Mouse (Mus musculus) adrenal gland, adult 8-10 months (tissue): ENCODE results near the gene Bscl2. TPM values are rescaled to one million over a fixed set of nuclear protein-coding genes. Genes with fewer than 3 reads are reported as not detected.
A peak's percentile ranks its signal among the peaks of the same experiment; 100 is the strongest.
"Not testable (repeated sequence)": the region's sequence is repeated elsewhere in the genome, so short reads cannot be mapped to it uniquely, and the experiment has no call there.

Source experiments
- DNase-seq: peaks from one replicate; pipeline ENCODE4 v3.0.0; 2022
- microRNA-seq, 2 experiments: library from miRNA; unstranded; fragments of <30 nt; microRNA quantifications; one replicate each; pipeline ENCODE4 v1.2.0; 2022
- total RNA-seq, 4 experiments: library from RNA; stranded (reverse); gene quantifications; 2 replicates each; pipeline ENCODE4 v1.2.4; 2022

Bscl2 gene
- total RNA-seq, 4 experiments from 2014 or later: 96.6 to 137 (median 126) TPM

DNA sequence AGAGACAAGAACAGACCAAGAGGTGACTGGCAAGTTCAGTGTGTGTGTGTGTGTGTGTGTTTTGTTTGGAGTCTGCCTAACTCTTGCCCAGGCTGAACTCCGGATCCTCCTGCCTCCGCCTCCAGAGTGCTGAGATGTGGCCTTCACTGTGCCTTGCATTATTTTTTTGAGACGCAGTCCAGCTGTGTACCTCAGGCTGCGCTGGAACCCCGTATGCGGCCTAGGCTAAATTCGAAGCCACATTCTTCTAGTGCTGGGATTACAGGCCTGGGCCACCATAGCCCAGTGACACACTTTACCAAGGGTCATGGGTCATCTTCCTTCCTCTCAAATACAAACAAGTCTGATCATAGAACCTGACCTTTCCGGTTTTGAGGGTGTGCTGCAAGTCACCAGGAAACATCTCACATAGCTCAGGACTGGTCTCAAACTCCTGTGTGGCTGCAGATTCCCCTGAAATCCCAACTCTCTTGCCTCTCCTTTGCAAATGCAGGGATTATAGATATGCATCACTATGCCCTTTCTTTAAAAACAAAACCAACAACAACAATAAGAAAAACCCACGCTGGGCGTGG lies 35.1 kb downstream of the Bscl2 start:
- DNase-seq: no peak

DNA sequence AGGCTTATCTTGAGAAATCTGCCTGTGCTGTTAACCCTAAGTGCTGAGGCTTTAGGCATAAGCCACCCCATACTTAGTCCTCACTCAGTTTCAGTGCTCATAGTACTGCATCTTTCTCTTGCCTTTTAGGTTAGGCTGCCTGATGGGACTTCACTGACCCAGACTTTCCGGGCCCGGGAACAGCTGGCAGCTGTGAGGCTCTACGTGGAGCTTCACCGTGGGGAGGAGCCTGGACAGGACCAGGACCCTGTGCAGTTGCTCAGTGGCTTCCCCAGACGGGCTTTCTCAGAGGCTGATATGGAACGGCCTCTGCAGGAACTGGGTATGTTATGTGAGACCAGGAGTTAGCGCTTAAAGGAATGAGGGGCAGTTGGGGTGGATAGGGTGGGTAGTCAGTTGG lies 37.8 kb downstream of the Bscl2 start:
- DNase-seq: no peak

DNA sequence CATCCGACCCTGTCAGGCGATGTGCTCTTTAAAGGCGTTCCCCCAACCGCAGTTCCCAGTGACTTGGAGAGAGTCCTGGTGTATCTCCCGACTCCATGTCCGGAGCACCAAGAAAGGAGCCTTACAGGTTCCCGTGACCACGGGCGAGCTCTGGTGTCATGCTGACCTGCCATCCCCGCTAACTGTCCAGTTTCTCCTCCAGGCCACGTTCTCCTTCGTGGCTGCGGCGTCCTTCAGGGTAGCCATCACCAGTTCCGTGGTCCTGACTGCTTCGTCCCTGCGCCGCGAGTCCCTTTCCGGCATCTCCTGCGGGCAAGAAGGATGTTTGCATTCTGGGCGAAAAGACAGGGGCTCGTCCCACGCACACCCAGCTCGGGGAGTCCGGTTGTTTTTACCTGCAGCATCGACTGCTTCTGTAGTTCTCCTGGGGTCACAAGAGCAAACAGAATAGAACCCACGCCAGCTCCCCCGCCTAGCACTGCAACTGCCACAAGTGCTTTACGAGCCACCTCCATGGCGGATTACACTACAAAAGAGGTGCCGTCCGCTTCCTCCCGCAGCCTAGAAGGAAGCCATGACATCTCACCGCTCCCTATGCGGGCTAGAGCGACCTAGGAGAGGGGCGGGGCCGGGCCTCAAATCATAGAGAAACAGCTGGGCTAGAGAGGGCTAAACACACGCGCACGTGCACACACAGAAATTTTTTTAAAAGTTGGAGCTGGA lies 43.2 kb downstream of the Bscl2 start, which contains the start of gene Uqcc3:
Gene Uqcc3 (minus strand): TSS at position 613 of the 723 bp plus-strand sequence.
- peak; percentile 91 for DNase-seq

DNA sequence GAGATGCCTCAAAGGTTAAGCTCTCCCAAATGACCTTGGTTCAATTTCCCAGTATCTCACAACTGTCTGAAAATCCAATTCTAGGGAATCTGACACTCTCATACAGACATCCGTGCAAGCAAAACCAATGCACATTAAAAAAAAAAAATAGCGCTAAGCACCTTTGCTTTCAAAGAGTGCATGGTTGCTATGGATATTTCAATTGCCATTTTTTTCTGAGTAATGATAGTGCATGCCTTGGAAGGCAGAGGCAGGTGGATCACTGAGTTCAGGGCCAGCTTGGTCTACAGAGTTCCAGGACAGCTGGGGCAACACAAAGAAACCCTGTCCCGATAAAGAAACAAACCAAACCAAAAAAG lies 43.7 kb downstream of the Bscl2 start:
- no peak for DNase-seq

DNA sequence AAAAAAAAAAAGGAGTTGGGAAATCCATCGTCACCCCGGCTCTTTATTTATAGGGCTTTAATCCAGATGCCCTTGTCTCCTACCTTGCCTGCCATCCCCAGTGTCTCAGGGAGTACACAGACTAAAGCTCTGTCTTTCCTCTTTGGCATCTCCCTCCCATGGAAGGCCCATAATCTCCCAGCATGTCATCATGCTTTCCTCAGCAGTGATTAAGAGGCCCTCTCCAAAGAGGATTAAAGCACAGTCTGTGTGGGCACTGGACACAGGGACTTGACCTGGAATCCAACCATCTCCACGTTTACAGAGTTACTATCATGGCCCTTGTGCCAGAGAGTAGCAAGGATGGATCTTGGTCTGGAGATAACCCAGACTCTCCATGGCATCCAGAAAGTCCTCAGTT lies 46.3 kb downstream of the Bscl2 start, which contains the start of the genes Lbhd1 and Gm49403:
Gene Lbhd1 (plus strand): TSS at position 117 of the 400 bp plus-strand sequence.
Gene Gm49403 (plus strand): TSS at position 315 of the 400 bp plus-strand sequence.
- DNase-seq: no peak

DNA sequence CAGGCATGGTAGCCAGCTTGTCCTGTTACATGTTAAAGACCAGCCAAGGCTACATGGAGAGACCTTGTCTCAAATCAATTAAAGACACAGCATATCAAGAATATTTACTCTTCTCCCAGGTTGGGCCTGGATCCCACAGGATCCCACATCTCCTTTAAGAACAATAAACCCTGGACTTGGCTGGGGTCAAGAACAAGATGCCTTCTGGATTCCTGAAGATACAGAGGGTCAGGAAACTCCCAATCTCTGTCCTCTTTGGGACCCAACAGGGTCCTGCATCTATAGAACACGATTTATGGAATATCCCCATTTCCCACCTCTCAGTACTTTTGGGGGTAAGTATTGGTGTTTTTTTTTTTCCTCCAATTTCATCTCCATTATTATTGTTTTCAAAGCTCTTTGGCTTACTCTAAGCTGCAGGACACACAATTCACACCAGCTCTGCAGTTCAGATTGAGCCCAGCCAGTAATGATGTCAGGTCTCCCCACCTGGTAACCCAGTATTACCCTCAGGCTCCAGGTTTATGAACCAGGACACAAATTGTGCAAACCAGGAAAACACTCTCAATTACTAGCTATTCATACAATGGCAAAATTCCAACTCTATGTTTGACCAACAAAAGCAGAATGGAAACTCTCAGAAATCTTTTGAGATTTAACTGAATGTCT lies 49.8 kb downstream of the Bscl2 start:
- no peak for DNase-seq

DNA sequence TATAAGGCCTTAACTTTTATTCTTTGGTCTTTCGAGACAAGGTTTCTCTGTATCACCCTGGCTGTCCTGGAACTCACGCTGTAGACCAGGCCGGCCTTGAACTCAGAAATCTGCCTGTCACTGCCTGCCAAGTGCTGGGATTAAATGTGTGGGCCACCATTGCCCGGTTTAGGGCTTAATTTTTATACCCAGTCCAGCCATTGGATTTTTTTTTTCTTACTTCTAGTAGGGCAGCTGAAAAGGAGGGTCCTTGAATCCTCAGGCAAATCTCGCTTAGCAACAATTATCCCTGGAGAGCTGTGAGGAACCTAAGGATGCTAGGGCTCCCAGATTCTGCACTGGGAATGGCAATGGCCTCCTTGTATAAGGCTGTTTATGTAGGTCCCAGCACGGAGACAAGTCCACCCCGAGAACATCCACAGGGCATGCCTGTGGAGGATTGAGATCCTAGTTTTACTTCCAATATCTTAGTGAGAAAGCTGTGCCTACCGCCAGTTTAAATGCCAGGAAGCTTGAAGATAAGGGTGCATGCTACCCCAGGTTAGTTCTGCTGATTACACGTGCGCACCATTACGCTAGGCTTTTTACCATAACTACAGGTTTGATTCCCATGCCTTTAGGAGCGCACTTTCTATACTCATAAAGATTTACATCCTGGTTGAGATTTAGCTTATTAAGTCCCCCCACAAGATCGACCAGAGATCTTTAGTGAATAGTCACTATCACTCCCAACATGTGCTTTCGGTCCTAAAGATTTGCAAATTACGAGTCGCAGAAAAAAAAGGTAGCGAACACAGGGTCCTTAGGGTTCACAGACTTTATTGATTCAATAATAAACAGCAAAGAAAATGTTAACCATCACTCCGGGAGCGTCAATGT lies 50.6 kb downstream of the Bscl2 start:
- no peak for DNase-seq

DNA sequence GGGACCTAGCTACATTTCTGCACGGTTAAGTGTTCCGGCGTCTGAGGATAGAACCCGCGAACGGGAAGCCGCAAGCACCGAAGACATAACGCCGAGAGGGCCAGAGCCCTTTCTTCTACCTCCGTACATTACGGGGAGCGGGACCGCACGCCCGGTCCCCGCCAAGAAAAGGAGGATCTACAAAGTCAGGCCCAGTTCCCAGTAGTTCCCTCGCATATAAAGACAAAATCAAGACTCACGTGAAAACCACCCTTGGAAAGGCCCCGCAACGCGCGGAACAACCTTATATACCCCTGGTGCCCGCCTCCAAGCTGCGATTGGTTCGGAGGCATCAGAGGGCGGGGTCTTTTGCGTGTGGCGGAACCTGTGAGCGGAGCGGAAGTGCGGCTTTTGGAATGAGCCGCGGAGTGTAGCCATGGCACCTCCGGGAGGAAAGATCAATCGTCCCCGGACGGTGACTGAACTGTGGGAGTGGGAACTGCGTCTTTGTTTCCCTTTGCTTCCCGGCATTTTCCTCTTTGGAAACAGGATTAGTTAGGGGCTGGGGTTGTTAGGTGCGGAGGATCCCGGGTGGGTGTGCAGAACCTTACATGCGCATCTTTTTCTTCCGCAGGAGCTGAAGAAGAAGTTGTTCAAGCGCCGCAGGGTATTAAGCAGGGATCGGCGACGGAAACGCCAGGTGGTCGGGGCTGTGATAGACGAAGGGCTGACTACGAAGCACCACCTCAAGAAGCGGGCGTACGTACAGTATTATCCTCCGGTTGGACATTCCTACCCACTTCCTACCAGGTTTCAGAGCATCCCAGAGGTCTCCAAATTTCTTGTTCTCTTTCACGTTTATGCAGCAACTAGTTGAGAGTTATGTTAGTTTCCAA lies 51.5 kb downstream of the Bscl2 start, which contains the start of the genes 1810009A15Rik and Gm49416:
Gene 1810009A15Rik (plus strand): TSS at position 343 of the 875 bp plus-strand sequence.
Gene Gm49416 (plus strand): TSS at position 416 of the 875 bp plus-strand sequence.
- peak; percentile 93 for DNase-seq

DNA sequence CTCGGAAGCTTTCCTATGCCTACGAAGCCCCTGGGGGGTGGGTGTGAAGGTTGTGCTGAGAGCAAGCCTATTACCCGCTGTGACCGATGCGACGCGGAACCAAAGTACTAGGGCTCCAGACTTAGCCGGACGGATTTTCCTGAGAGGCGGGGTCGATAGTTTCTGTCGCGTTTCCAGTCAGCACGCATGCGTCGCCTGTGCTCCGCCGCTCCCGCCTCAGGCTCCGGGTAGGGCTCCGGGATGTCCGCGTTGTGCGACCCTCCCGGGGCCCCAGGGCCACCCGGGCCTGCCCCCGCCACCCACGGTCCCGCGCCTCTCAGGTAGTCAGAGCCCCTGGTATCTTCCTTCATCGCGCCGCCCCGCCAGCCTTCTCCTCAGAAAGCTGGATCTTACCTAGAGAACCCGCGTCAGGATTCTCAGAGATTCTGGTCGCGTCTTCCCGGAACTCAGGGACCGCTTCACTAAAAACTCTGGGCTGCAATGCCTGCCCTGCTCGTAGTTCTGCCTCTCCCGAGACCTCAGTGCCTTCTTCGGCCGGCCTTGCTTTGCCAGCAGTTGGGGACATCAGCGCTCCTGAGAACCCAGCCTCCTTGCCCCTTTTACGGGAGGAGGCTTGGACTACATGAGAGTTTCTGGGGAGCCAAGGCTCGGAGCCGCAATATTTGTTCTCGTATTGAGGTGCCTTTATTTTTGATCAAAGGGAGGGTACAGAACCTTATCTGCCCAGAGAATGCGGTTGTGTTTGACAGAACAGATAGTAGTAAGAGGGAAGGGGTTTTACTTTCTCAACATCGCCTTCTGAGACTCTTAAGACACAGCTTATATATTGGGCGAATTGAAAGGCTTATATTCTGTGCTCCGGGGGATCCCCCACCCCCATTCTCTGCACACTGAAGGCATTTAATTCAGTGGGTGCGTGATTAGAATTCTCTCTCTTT lies 55.8 kb downstream of the Bscl2 start, which contains the start of gene Ints5:
Gene Ints5 (plus strand): TSS at position 177 of the 938 bp plus-strand sequence.
- DNase-seq: peak; percentile 72

DNA sequence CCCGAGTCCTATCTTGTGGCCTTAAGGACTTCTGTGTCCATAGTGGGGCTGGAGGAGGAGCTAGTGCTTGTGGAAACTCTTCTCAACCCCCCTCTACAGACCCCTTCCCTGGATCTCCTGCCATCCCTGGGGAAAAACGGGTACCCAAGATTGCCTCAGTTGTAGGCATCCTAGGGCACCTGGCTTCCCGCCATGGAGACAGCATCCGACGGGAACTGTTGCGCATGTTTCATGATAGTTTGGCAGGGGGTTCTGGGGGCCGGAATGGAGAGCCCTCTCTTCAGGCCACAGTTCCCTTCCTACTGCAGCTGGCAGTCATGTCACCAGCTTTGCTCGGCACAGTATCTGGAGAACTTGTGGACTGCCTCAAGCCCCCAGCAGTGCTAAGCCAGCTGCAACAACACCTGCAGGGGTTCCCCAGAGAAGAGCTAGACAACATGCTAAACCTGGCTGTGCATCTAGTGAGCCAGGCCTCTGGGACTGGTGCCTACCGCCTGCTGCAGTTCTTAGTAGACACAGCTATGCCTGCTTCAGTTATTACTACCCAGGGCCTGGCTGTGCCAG lies 58.2 kb downstream of the Bscl2 start:
- DNase-seq: no peak

DNA sequence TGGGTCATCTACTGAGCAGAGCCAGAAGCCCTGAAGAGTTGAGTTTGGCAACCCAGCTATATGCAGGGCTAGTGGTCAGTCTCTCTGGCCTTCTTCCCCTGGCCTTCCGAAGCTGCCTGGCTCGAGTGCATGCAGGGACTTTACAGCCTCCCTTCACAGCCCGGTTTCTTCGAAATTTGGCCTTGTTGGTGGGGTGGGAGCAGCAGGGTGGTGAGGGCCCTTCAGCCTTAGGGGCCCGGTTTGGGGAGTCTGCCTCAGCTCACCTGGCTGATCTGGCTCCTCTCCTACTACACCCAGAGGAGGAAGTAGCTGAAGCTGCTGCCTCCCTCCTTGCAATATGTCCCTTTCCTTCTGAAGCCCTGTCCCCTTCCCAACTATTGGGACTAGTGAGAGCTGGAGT lies 59.0 kb downstream of the Bscl2 start:
- DNase-seq: not testable (repeated sequence)

DNA sequence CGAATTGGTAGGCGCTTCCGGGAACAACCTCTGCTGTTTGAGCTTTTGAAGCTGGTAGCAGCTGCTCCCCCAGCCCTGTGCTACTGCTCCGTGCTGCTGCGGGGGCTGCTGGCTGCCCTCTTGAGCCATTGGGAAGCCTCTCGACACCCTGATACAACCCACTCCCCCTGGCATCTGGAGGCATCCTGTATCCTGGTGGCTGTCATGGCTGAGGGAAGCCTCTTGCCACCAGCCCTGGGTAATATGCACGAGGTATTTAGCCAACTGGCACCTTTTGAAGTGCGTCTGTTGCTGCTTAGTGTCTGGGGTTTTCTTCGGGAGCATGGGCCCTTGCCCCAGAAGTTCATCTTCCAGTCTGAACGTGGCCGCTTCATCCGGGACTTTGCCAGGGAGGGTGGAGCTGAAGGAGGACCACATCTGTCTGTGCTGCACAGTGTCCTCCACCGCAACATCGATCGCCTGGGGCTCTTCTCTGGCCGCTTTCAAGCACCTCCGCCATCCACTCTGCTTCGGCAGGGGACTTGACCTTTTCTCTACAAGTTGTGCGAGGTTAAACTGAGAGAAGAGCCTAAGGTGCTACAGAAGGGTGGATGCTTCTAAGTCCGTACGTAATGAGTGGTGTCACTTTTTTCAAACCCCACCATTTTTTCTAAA lies 60.1 kb downstream of the Bscl2 start:
- peak; percentile 51 for DNase-seq

DNA sequence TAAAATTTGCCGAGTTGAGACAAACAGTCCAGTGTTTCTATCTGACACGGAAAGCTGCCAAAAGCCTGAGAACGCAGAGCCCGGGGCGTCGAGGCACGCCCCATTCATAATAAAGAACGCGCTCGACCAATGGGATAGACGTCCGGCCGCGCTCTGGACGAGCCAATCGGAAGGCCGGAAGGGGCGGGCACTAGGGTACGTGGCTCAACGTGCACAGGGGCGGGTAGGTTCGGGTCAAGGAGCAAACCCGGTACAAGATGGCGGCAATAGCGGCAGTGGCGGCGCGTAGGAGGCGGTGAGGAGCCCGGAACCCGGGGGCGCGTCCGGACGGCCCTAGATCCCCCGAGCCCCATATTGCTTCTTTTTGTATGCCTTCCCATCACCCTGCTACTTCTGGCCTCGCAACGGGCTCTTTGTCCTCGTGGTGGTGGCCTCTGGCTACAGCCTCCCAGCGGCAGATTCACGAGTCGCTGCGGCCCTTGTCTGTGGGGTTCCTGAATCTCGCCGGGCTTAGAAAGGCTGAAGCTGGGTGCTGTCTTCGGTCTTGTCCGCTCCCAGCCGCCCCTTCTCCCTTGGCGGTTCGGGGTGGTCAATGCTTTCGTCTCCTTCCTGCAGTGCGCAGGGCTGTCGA lies 60.7 kb downstream of the Bscl2 start, which contains the start of gene Ganab:
Gene Ganab (plus strand): TSS at position 207 of the 631 bp plus-strand sequence.
- peak; percentile 96 for DNase-seq

Small RNAs within 50 kb of the gene (microRNA-seq; reads per million reads assigned to microRNA genes)
- 0.17 to 0.35 reads per million in 2 experiments for gene Mir5136

Other genes with a start within 250 kb of the Bscl2 start
- gene Slc22a8, start 246.2 kb upstream of the Bscl2 start, total RNA-seq: under 1 TPM in 3 of 4 experiments, not detected in 1; 0.07 to 0.40 (median 0.15) TPM
- gene Slc22a6, start 219.4 kb upstream of the Bscl2 start, total RNA-seq: not detected
- gene Chrm1, start 173.7 kb upstream of the Bscl2 start, total RNA-seq: 1 to 10 TPM; 1.2 to 2.6 (median 1.8) TPM
- gene Slc3a2, start 114.1 kb upstream of the Bscl2 start, total RNA-seq: 100 to 1,000 TPM; 210 to 266 (median 246) TPM
- 10 to 100 TPM; 49.1 to 60.4 (median 53.3) TPM for gene Wdr74, start 101.6 kb upstream of the Bscl2 start, total RNA-seq
- gene 1700092M07Rik, start 96.7 kb upstream of the Bscl2 start, total RNA-seq: 1 to 10 TPM in 3 of 4 experiments, under 1 TPM in 1; 0.64 to 4.4 (median 1.8) TPM
- 100 to 1,000 TPM in 3 of 4 experiments, 10 to 100 TPM in 1; 90.9 to 138 (median 118) TPM for gene Stx5a, start 96.1 kb upstream of the Bscl2 start, total RNA-seq
- 100 to 1,000 TPM; 102 to 164 (median 148) TPM for gene Nxf1, start 80.4 kb upstream of the Bscl2 start, total RNA-seq
- 100 to 1,000 TPM; 111 to 137 (median 123) TPM for gene Tmem223, start 66.5 kb upstream of the Bscl2 start, total RNA-seq
- 10 to 100 TPM; 54.8 to 73.9 (median 63.9) TPM for gene Tmem179b, start 63.0 kb upstream of the Bscl2 start, total RNA-seq
- gene Taf6l, start 51.0 kb upstream of the Bscl2 start, total RNA-seq: 10 to 100 TPM; 16.6 to 26.8 (median 21.0) TPM
- gene Polr2g, start 38.9 kb upstream of the Bscl2 start, total RNA-seq: 100 to 1,000 TPM in 2 of 4 experiments, 10 to 100 TPM in 2; 86.0 to 106 (median 102) TPM
- 1 to 10 TPM; 2.5 to 4.9 (median 3.5) TPM for gene Zbtb3, start 34.9 kb upstream of the Bscl2 start, total RNA-seq
- gene Ttc9c, start 18.1 kb upstream of the Bscl2 start, total RNA-seq: 10 to 100 TPM; 27.4 to 40.5 (median 35.9) TPM
- 10 to 100 TPM; 66.4 to 84.4 (median 73.9) TPM for gene Hnrnpul2, start 17.5 kb upstream of the Bscl2 start, total RNA-seq
- gene AC129217.1, start 7.7 kb upstream of the Bscl2 start, total RNA-seq: not detected
- 1 to 10 TPM; 4.7 to 9.8 (median 8.7) TPM for gene Gng3, start 1.7 kb downstream of the Bscl2 start, total RNA-seq
- 1 to 10 TPM; 2.6 to 4.5 (median 3.3) TPM for gene Lrrn4cl, start 13.3 kb downstream of the Bscl2 start, total RNA-seq
- gene Ubxn1, start 34.0 kb downstream of the Bscl2 start, total RNA-seq: 100 to 1,000 TPM; 203 to 231 (median 218) TPM
- 10 to 100 TPM; 53.2 to 91.0 (median 63.1) TPM for gene Uqcc3, start 43.5 kb downstream of the Bscl2 start, total RNA-seq
- gene Lbhd1, start 46.3 kb downstream of the Bscl2 start, total RNA-seq: 10 to 100 TPM in 3 of 4 experiments, 1 to 10 TPM in 1; 9.6 to 22.4 (median 14.5) TPM
- gene Gm49403, start 46.5 kb downstream of the Bscl2 start, total RNA-seq: not detected
- gene 1810009A15Rik, start 51.4 kb downstream of the Bscl2 start, total RNA-seq: 10 to 100 TPM; 32.6 to 54.7 (median 45.3) TPM
- gene Gm49416, start 51.5 kb downstream of the Bscl2 start, total RNA-seq: 10 to 100 TPM in 1 of 4 experiments, 1 to 10 TPM in 3; 2.6 to 10.6 (median 6.0) TPM
- gene Ints5, start 55.5 kb downstream of the Bscl2 start, total RNA-seq: 10 to 100 TPM; 22.9 to 27.8 (median 25.0) TPM
- gene Ganab, start 60.6 kb downstream of the Bscl2 start, total RNA-seq: 100 to 1,000 TPM; 204 to 232 (median 222) TPM
- gene B3gat3, start 82.9 kb downstream of the Bscl2 start, total RNA-seq: 10 to 100 TPM; 61.3 to 72.9 (median 70.0) TPM
- gene Rom1, start 91.9 kb downstream of the Bscl2 start, total RNA-seq: 10 to 100 TPM; 51.9 to 73.5 (median 54.9) TPM
- 10 to 100 TPM; 57.9 to 87.6 (median 79.6) TPM for gene Eml3, start 92.1 kb downstream of the Bscl2 start, total RNA-seq
- 100 to 1,000 TPM in 2 of 4 experiments, 10 to 100 TPM in 2; 83.4 to 133 (median 102) TPM for gene Mta2, start 104.4 kb downstream of the Bscl2 start, total RNA-seq
- gene Tut1, start 116.4 kb downstream of the Bscl2 start, total RNA-seq: 10 to 100 TPM; 22.9 to 31.9 (median 26.8) TPM
- 100 to 1,000 TPM; 306 to 355 (median 328) TPM for gene Eef1g, start 129.6 kb downstream of the Bscl2 start, total RNA-seq
- gene Ahnak, start 151.8 kb downstream of the Bscl2 start, total RNA-seq: 100 to 1,000 TPM; 122 to 227 (median 158) TPM